Mouse (Mus musculus): ENCODE measurements around the gene Smdt1.

GRCm38 (mm10) chr15:82293271-82293711 lies 45.5 kb upstream of the Smdt1 start:
- no peak for TF ChIP-seq CTCF (IDR thresholded peaks at IDR 0.05; ENCODE audit: low read depth)
- no peak for TF ChIP-seq EP300 (optimal IDR thresholded peaks at IDR 0.05)
